Mouse (Mus musculus): ENCODE measurements at regions not wholly inside any gene's neighbourhood (a gene's known extent, or its start where the extent isn't known, plus 50 kb on each side); places are given as distances from the start of the nearest gene placed in this dataset.

GRCm38 (mm10) chr3:143738676-143739075 lies 466.3 kb downstream of the Lmo4 start:
- no peaks in the 10 kb centered on the region for H3K27me3 ChIP-seq (ENCODE audit: control insufficient read depth, insufficient read depth, low read length)
- no peak overlapping the region for H3K4me2 ChIP-seq (replicated peaks; ENCODE audit: low read depth)
- no peak for TF ChIP-seq CTCF (IDR thresholded peaks at IDR 0.05; ENCODE audit: low read depth)
- TF ChIP-seq EP300 (optimal IDR thresholded peaks at IDR 0.05), result no peak
- no peak overlapping the region for H3K9ac ChIP-seq (ENCODE audit: low read length)
- H3K36me3 ChIP-seq (ENCODE audit: control insufficient read depth, insufficient read depth, low read length), result no peaks in the 10 kb centered on the region
- H3K27ac ChIP-seq (replicated peaks), result no peak overlapping the region
- no peaks in the 10 kb centered on the region for H3K9me3 ChIP-seq (ENCODE audit: control insufficient read depth, low read length)
- 78% methylated on average over 3 of the region's 3 CpGs for WGBS
- ATAC-seq (ENCODE audit: low FRiP score, low TSS enrichment), result no peak
- DNase-seq (ENCODE audit: low spot score), result no peak
- no peaks in the 10 kb centered on the region for H3K4me1 ChIP-seq (replicated peaks; ENCODE audit: control insufficient read depth, insufficient read depth)
- no peak overlapping the region for H3K4me3 ChIP-seq (ENCODE audit: low read depth, low read length)

GRCm38 (mm10) chr3:143737844-143738243 lies 467.2 kb downstream of the Lmo4 start:
- WGBS, result 77% methylated on average over 6 of the region's 6 CpGs
- ATAC-seq (ENCODE audit: low FRiP score, low TSS enrichment) (no peak), DNase-seq (ENCODE audit: low spot score) (no peak)
- TF ChIP-seq CTCF (IDR thresholded peaks at IDR 0.05; ENCODE audit: low read depth) (no peak), EP300 (optimal IDR thresholded peaks at IDR 0.05) (no peak)
- H3K4me1 ChIP-seq (replicated peaks; ENCODE audit: control insufficient read depth, insufficient read depth), result no peaks in the 10 kb centered on the region
- no peaks in the 10 kb centered on the region for H3K36me3 ChIP-seq (ENCODE audit: control insufficient read depth, insufficient read depth, low read length)
- no peak overlapping the region for H3K4me3 ChIP-seq (ENCODE audit: low read depth, low read length)
- no peaks in the 10 kb centered on the region for H3K27me3 ChIP-seq (ENCODE audit: control insufficient read depth, insufficient read depth, low read length)
- no peak overlapping the region for H3K9ac ChIP-seq (ENCODE audit: low read length)
- no peak overlapping the region for H3K4me2 ChIP-seq (replicated peaks; ENCODE audit: low read depth)
- H3K9me3 ChIP-seq (ENCODE audit: control insufficient read depth, low read length), result no peaks in the 10 kb centered on the region
- no peak overlapping the region for H3K27ac ChIP-seq (replicated peaks)

GRCm38 (mm10) chr3:143736651-143737398 lies 468.2 kb downstream of the Lmo4 start:
- 69% methylated on average over 6 of the region's 6 CpGs for WGBS
- no peaks in the 10 kb centered on the region for H3K36me3 ChIP-seq (ENCODE audit: control insufficient read depth, insufficient read depth, low read length)
- no peak for ATAC-seq (ENCODE audit: low FRiP score, low TSS enrichment)
- H3K4me2 ChIP-seq (replicated peaks; ENCODE audit: low read depth), result no peak overlapping the region
- no peak overlapping the region for H3K9ac ChIP-seq (ENCODE audit: low read length)
- no peaks in the 10 kb centered on the region for H3K4me1 ChIP-seq (replicated peaks; ENCODE audit: control insufficient read depth, insufficient read depth)
- TF ChIP-seq CTCF (IDR thresholded peaks at IDR 0.05; ENCODE audit: low read depth) (no peak), EP300 (optimal IDR thresholded peaks at IDR 0.05) (no peak)
- no peak overlapping the region for H3K27ac ChIP-seq (replicated peaks)
- H3K9me3 ChIP-seq (ENCODE audit: control insufficient read depth, low read length), result no peaks in the 10 kb centered on the region
- no peak overlapping the region for H3K4me3 ChIP-seq (ENCODE audit: low read depth, low read length)
- no peaks in the 10 kb centered on the region for H3K27me3 ChIP-seq (ENCODE audit: control insufficient read depth, insufficient read depth, low read length)
- no peak for DNase-seq (ENCODE audit: low spot score)

- Histone ChIP-seq H3K9ac (ENCODE audit: low read length) (no peak overlapping the region), H3K4me1 (replicated peaks; ENCODE audit: control insufficient read depth, insufficient read depth) (no peaks in the 10 kb centered on the region), H3K27ac (replicated peaks) (no peak overlapping the region), H3K36me3 (ENCODE audit: control insufficient read depth, insufficient read depth, low read length) (no peaks in the 10 kb centered on the region), H3K27me3 (ENCODE audit: control insufficient read depth, insufficient read depth, low read length) (no peaks in the 10 kb centered on the region), H3K4me2 (replicated peaks; ENCODE audit: low read depth) (no peak overlapping the region), H3K9me3 (ENCODE audit: control insufficient read depth, low read length) (no peaks in the 10 kb centered on the region), H3K4me3 (ENCODE audit: low read depth, low read length) (no peak overlapping the region)
- TF ChIP-seq EP300 (optimal IDR thresholded peaks at IDR 0.05) (no peak), CTCF (IDR thresholded peaks at IDR 0.05; ENCODE audit: low read depth) (no peak)
- no peak for DNase-seq (ENCODE audit: low spot score)
- 78% methylated on average over 2 of the region's 2 CpGs for WGBS
- ATAC-seq (ENCODE audit: low FRiP score, low TSS enrichment), result no peak
Measured at GRCm38 (mm10) chr3:143734791-143735190, 470.2 kb downstream of the Lmo4 start.

- H3K36me3 ChIP-seq (ENCODE audit: control insufficient read depth, insufficient read depth, low read length), result no peaks in the 10 kb centered on the region
- TF ChIP-seq EP300 (optimal IDR thresholded peaks at IDR 0.05), result no peak
- TF ChIP-seq CTCF (IDR thresholded peaks at IDR 0.05; ENCODE audit: low read depth), result no peak
- H3K4me3 ChIP-seq (ENCODE audit: low read depth, low read length), result no peak overlapping the region
- 74% methylated on average over 8 of the region's 8 CpGs for WGBS
- DNase-seq (ENCODE audit: low spot score), result no peak
- no peaks in the 10 kb centered on the region for H3K9me3 ChIP-seq (ENCODE audit: control insufficient read depth, low read length)
- no peak overlapping the region for H3K27ac ChIP-seq (replicated peaks)
- no peak for ATAC-seq (ENCODE audit: low FRiP score, low TSS enrichment)
- H3K4me1 ChIP-seq (replicated peaks; ENCODE audit: control insufficient read depth, insufficient read depth), result no peaks in the 10 kb centered on the region
- no peaks in the 10 kb centered on the region for H3K27me3 ChIP-seq (ENCODE audit: control insufficient read depth, insufficient read depth, low read length)
- H3K9ac ChIP-seq (ENCODE audit: low read length), result no peak overlapping the region
- H3K4me2 ChIP-seq (replicated peaks; ENCODE audit: low read depth), result no peak overlapping the region
Measured at GRCm38 (mm10) chr3:143732966-143733725, 471.9 kb downstream of the Lmo4 start.
